Mouse (Mus musculus) G1E-ER4 (cell line): ENCODE data around the gene Npr3. TPM values are rescaled to one million over a fixed set of nuclear protein-coding genes. Genes with fewer than 3 reads are reported as not detected.

Source experiments
- GATA1 ChIP-seq: IDR thresholded peaks from one replicate; pipeline ENCODE4 v1.8.0; 2012; ENCODE audit warnings: low read length, inconsistent platforms
- polyA plus RNA-seq: library from polyadenylated mRNA; stranded (reverse); fragments of >175 nt; gene quantifications from 2 replicates; pipeline ENCODE4 v1.2.3, GENCODE M21; 2012

Gene Npr3
- not detected in 2 replicates for polyA plus RNA-seq

DNA sequence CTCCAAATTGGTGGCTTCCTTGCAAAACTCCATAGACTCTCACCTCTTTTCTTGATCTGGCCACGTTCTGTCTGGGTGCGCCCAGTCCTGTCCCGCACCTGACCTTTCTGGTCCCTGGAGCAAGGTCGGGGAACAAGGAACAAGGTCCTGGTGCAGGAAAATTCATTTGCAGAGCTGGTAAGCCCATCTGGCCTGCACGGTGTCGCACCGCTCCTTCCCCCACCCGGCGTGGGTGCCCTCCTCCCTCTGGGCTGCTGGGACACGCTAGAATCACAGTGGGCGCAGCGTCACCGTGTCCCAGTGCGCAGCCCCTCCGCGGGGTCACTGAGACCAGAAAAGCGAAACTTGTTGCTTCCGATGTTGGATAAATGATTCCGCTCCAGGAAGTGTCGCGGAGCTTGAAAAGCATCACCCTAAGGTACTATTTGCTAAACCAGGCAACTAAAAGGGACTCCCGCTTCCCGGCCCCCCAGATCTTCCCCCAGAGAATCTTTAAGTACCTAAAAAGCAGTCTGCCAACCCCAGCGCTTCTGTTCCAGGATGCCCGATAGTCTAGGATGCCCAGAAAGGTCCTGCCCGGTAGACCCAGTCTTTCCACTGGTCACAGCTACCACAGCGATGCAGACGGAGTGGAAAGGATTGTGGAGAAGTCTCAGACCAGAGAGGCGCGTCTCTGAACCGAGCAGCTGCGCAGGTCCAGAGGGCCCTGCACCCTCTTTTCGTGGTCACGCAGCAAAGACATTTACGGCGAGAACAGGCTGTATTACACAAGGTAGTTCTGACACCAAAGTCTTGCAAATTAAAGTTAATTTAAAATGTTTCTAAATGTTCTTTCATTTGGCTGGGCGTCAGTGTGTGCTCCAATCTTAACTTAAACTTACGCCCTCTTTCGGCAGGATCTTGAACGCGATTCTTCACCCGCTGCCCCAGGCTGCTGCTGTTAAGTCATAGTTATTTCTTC lies at the start of gene Npr3:
TSS of gene Npr3 (minus strand) at position 717 of the 961 bp plus-strand sequence.
- no peak for TF ChIP-seq GATA1

GRCm38 (mm10) chr15:11956129-11956528 lies 49.0 kb upstream of the Npr3 start:
- no peak for TF ChIP-seq GATA1

DNA sequence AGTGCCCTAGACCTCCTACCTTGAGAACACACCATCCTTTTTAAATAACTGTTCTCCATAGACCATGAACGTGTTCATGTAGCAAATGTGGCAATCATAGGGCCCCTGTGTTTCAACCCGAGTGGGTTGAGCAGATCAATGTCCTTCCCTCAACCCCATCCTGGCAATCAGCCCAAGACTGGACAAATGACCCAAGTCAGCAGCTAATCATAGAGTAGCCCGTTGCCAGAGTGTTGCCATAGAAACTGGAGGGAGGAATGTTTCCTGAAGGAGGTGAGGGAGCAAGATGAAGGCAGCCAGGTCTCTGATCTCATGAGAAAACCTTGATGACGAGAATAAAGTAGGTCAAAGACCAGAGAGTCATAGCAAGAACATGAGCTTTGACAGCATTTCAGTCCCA lies 47.1 kb upstream of the Npr3 start:
- TF ChIP-seq GATA1 = no peak

DNA sequence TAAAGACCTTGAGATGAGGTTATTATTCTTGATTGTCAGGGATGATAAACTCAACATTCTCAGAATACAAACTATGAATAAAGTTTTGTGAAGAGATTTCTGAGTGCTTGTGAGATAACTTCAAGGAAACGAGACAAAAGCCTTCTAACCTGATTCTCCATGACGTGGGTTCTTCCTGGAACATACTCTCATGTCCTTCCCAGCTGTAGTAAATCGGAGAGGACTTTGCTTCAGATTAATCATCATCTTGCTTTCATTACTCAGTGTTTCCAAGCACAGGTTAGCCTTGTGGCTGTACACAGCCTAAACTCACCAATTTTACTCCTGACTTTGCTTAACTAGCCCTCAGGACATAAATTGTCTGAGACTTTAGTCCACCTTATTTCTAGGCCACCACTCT lies 45.1 kb upstream of the Npr3 start:
- TF ChIP-seq GATA1 = no peak

GRCm38 (mm10) chr15:11951181-11951580 lies 44.1 kb upstream of the Npr3 start:
- TF ChIP-seq GATA1 = no peak

DNA sequence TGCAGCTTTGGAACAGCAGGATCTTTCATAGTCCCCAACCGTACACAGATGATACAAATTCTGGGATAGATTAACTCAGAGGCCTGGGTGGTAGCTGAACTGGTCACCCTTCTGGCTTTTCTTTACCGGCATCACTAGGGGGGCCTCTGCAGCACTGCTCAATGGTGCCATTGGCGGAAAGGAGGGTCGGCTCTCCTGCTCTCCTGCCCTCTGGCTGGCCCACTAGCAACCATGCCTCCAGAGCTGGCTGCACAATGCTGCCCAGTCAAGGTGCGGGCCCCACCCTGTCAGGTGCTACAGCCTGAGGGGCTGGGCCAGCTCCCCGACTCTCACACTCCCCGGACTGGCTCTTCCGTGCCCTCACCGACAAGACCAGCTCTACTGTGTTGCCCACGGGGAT lies 43.1 kb upstream of the Npr3 start:
- no peak for TF ChIP-seq GATA1

DNA sequence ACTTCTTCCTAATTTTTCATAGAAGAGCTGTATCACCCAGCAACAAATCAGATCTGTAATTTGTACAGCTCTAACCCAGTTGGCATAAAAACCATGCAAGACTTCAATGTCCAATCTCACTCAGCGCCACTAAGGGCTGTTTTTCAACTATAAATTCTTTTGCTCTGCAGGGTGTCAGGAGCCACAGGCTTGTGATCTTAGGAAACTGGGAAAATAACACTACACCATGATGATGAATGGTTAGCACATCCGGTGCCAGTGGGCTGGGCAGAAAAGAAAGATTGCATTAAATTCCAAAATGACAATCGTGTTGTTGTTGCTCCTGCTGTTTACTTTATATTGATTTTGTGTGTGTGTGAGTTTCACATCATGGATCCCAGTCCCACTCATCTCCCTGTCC lies 42.4 kb upstream of the Npr3 start:
- no peak for TF ChIP-seq GATA1

DNA sequence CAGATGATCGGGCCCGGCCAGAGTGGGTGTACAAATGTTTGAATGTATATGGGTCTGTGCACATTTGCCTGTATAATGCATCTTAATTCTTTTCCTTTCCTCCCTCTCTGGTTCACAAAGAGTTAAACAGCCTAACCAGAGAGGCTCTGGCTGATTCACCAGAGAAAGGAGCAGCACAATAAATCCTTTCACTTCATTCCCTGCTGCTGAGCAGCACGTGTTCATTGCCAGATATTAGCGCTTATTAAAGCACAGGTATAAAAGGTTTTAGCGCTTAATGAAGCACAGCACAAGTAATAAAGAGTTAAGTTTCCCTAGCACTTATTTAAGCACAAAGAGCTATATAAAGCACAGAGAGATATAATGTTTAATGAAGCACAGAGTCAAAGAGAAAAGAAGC lies 33.8 kb upstream of the Npr3 start:
- no peak for TF ChIP-seq GATA1

DNA sequence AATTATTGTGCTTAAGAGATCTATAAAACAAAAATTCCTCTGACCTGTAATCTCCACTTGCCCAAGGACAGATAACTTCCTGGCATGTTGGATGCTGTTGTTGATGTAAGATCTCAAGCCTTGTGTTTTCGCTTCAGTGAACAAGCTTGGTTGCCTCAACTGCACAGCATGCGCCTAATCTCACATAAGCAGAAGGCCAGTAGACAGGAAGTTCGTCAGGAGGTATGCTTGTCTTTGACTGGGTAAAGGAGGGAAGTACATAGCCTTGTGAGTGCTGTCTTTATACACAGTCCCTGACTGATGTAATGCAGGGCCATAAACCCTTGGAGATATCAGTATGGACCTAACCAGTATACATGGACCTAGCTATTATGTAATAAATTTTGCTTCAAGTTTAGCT lies 20.7 kb upstream of the Npr3 start:
- TF ChIP-seq GATA1 = no peak

DNA sequence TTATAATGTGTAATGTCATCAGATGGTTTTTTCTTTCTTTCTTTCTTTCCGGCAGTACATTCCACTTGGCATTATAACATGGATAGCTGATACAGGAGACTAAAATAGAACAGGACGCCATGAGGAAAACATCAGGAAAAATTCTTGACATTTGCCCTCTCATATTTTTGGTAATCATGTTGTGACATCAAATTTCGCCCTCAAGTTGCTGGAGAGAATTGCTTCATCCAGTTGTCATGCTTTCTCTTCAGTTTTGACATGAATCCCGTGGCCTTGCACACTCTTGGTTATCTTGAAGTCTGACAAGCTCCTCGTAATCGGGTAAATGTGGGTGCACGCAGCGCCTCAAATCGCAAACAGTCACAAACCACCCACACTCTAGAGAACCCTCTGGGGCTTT lies 7.0 kb upstream of the Npr3 start:
- TF ChIP-seq GATA1 = no peak

DNA sequence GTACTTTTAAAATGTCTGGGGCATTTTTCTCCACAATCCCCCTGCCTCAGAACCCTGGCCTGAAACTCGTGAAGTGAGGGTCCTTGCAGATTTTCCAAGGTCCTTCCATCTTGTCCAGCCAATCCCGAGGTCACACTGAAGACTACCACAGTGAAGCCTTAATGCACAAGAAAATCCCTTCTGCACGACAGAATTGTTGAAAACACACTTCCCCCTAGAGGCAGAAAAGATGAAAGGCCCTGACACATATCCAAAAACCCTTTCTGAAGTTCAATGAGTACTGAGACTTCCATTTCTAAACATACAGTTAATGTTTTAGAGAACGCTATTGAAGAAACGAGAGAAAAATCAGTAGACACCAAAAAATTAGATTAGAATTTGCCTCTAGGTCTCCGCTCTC lies 2.8 kb upstream of the Npr3 start:
- TF ChIP-seq GATA1 = no peak

GRCm38 (mm10) chr15:11908166-11908565 lies 1.1 kb upstream of the Npr3 start:
- TF ChIP-seq GATA1 = no peak

- no peak for TF ChIP-seq GATA1
Observed at GRCm38 (mm10) chr15:11906021-11906570, 991 bp downstream of the Npr3 start.

DNA sequence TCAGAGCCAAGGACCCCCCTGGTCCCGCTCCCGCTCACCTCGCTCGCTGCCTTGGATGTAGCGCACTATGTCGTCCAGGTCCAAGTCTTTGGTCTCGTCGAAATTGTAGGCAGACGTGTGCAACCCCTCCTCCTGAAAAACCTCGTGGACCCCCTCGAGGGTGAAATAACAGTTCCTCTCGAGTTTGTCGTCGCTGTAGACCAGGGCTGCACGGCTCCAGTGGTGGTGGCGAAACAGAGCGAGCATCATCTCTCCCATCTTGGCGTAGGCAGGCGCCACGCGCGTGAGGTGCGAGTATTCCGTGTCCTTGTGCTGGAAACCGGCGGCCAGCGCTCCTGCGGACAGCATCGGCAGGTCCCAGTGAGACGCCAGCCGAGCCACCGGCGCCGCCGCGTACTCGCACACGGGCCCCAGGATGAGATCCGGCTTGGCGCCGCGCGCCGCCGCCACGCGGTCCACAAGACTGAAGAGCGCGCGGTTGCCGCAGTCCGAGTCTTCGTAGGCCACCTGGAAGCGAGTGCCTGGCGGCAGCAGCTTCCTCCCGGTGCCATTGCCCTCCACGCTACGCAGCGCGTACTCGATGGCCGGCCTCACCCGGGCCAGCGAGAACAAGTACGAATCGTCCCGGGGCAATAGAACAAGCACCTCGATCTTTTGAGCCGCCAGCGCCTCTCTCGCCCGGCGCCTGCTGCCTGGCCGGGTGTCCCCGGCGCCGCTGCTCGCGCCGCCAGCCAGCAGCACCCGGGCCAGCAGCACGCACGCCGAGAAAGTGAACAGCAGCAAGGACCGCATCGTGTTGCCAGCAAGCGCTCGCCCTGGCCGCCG lies 2.0 kb downstream of the Npr3 start:
- no peak for TF ChIP-seq GATA1

- TF ChIP-seq GATA1 = no peak
Observed at GRCm38 (mm10) chr15:11904043-11904847, 2.8 kb downstream of the Npr3 start.
